Mouse (Mus musculus) forebrain, embryonic 14.5 days (tissue): ENCODE results near the gene Pkhd1. TPM values are rescaled to one million over a fixed set of nuclear protein-coding genes. Genes with fewer than 3 reads are reported as not detected.
A peak's percentile ranks its signal among the peaks of the same experiment; 100 is the strongest.
"Not testable (repeated sequence)": the region's sequence is repeated elsewhere in the genome, so short reads cannot be mapped to it uniquely, and the experiment has no call there.

Source experiments
- ATAC-seq: fragments of 200-750 bp; cut with Nextera tagmentation; 2 replicates; pipeline ENCODE4 v1.8.0; 2017; ENCODE audit warnings: mild to moderate bottlenecking, moderate library complexity
- DNase-seq: peaks from one replicate; pipeline ENCODE4 v3.0.0-alpha.2; 2015; ENCODE audit warnings: low spot score
- H3K27ac ChIP-seq: fragments of 300-500 bp; sonication (generic); 2 replicates; pipeline ENCODE4 v1.5.1; 2014; ENCODE audit warnings: low read depth, mild to moderate bottlenecking, control low read depth, low read length, moderate library complexity
- H3K27me3 ChIP-seq: fragments of 300-500 bp; sonication (generic); replicated peaks from 2 replicates; pipeline ENCODE4 v1.6.1; 2014; ENCODE audit warnings: low read length, control low read depth, mixed read lengths; ENCODE audit not compliant: control insufficient read depth, insufficient read depth
- H3K36me3 ChIP-seq: fragments of 300-500 bp; sonication (generic); 2 replicates; pipeline ENCODE4 v1.6.1; 2014; ENCODE audit warnings: low read length, control low read depth; ENCODE audit not compliant: control insufficient read depth, insufficient read depth
- H3K4me1 ChIP-seq: fragments of 300-500 bp; sonication (generic); 2 replicates; pipeline ENCODE4 v1.6.1; 2014; ENCODE audit warnings: antibody characterized with exemption, low read length, control low read depth; ENCODE audit not compliant: control insufficient read depth, insufficient read depth
- H3K4me2 ChIP-seq: fragments of 300-500 bp; sonication (generic); 2 replicates; pipeline ENCODE4 v1.6.1; 2014; ENCODE audit warnings: mild to moderate bottlenecking, control low read depth, low read length
- H3K4me3 ChIP-seq: fragments of 300-500 bp; sonication (generic); 2 replicates; pipeline ENCODE4 v1.5.1; 2014; ENCODE audit warnings: low read depth, low read length, control low read depth
- H3K9ac ChIP-seq: fragments of 300-500 bp; sonication (generic); 2 replicates; pipeline ENCODE4 v1.6.1; 2014; ENCODE audit warnings: mild to moderate bottlenecking, low read length, control low read depth, moderate library complexity
- H3K9me3 ChIP-seq: fragments of 300-500 bp; sonication (generic); replicated peaks from 2 replicates; pipeline ENCODE4 v1.6.1; 2016; ENCODE audit warnings: low read length, control low read depth, mixed read lengths; ENCODE audit not compliant: control insufficient read depth
- WGBS: fragments of 180-500 bp; shearing (Covaris S2); extraction: QIAGEN DNeasy Blood & Tissue Kit; methylation state at CpG from one replicate; pipeline ENCODE4 v1.1.7; 2014; 5-methylcytosine and 5-hydroxymethylcytosine counted together
- polyA plus RNA-seq: library from polyadenylated mRNA; unstranded; fragments of >200 nt; fragmentation: Nextera tagmentation; extraction: Ambion mirVana; gene quantifications from 2 replicates; pipeline ENCODE4 v1.2.1, GENCODE M21; 2014

Gene Pkhd1
- polyA plus RNA-seq, 1 experiment from 2014 or later: not detected

- 2% methylated on average over 25 of the region's 25 CpGs for WGBS
- Histone ChIP-seq H3K36me3 (no peaks in the 10 kb centered on the region), H3K27ac (peak overlapping the region; percentile 27; the same call in 1 of the 2 replicates)
These were observed 140.2 kb downstream of the Pkhd1 start for GRCm38 (mm10) chr1:20477561-20478265.

DNA sequence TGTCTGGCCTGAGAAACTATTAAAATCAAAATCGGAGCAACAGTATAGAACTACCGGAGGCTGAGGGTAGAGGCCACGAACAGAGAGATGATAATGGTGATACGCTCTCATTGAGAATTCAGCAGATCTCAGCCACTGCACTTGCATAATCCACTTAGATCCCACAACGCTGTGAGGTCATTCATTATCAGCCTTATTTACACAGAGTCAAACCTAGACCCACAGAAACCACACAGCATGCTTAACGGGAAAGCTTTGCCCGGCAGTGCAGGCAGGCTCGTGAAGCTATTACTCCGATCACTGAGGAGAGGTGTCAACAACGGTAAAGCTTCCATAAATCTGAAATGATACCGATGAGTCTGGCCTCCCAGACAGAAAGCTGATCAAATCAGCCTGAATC lies 147.1 kb downstream of the Pkhd1 start:
- H3K9me3 ChIP-seq: no peaks in the 10 kb centered on the region
- 76% methylated on average over 11 of the region's 11 CpGs for WGBS
- H3K27ac ChIP-seq: no peak overlapping the region
- DNase-seq (no peak), ATAC-seq (no peak)
- H3K27me3 ChIP-seq: no peaks in the 10 kb centered on the region
- H3K36me3 ChIP-seq: no peaks in the 10 kb centered on the region
- no peak overlapping the region for H3K4me2 ChIP-seq
- no peaks in the 10 kb centered on the region for H3K4me1 ChIP-seq
- no peak overlapping the region for H3K9ac ChIP-seq
- H3K4me3 ChIP-seq: no peak overlapping the region

More at GRCm38 (mm10) chr1:20477561-20478265, 140.2 kb downstream of the Pkhd1 start:
- peak; percentile 86 for ATAC-seq
- Histone ChIP-seq H3K27me3 (no peaks in the 10 kb centered on the region), H3K4me2 (peak overlapping the region; percentile 73), H3K9me3 (no peaks in the 10 kb centered on the region), H3K9ac (peak overlapping the region; percentile 68), H3K4me3 (peak overlapping the region; percentile 41), H3K4me1 (no peaks in the 10 kb centered on the region)
- DNase-seq: peak; percentile 49

GRCm38 (mm10) chr1:20470317-20470716 lies 147.5 kb downstream of the Pkhd1 start:
- WGBS: 74% methylated on average over 6 of the region's 6 CpGs
- H3K4me2 ChIP-seq: no peak overlapping the region
- H3K27me3 ChIP-seq: no peaks in the 10 kb centered on the region
- ATAC-seq (peak; percentile 72; the same call in 1 of the 2 replicates), DNase-seq (peak; percentile 30)
- no peaks in the 10 kb centered on the region for H3K4me1 ChIP-seq
- H3K9ac ChIP-seq: no peak overlapping the region
- no peaks in the 10 kb centered on the region for H3K9me3 ChIP-seq
- H3K36me3 ChIP-seq: no peaks in the 10 kb centered on the region
- H3K4me3 ChIP-seq: no peak overlapping the region
- H3K27ac ChIP-seq: no peak overlapping the region

- no peak overlapping the region for H3K9ac ChIP-seq
- 54% methylated on average over 4 of the region's 4 CpGs for WGBS
- no peaks in the 10 kb centered on the region for H3K27me3 ChIP-seq
- no peak overlapping the region for H3K27ac ChIP-seq
- no peak overlapping the region for H3K4me2 ChIP-seq
- no peaks in the 10 kb centered on the region for H3K4me1 ChIP-seq
- H3K4me3 ChIP-seq: no peak overlapping the region
- H3K36me3 ChIP-seq: no peaks in the 10 kb centered on the region
- DNase-seq: no peak
- ATAC-seq: no peak
- no peaks in the 10 kb centered on the region for H3K9me3 ChIP-seq
These were observed 151.4 kb downstream of the Pkhd1 start for GRCm38 (mm10) chr1:20466481-20466880.

- H3K4me2 ChIP-seq: no peak overlapping the region
- H3K4me3 ChIP-seq: no peak overlapping the region
- H3K36me3 ChIP-seq: no peaks in the 10 kb centered on the region
- no peak overlapping the region for H3K27ac ChIP-seq
- DNase-seq (no peak), ATAC-seq (no peak)
- H3K9me3 ChIP-seq: no peaks in the 10 kb centered on the region
- H3K4me1 ChIP-seq: no peaks in the 10 kb centered on the region
- H3K9ac ChIP-seq: no peak overlapping the region
- WGBS: 81% methylated on average over 1 of the region's 1 CpGs
- H3K27me3 ChIP-seq: no peaks in the 10 kb centered on the region
These were observed 163.2 kb downstream of the Pkhd1 start for GRCm38 (mm10) chr1:20454621-20455020.

GRCm38 (mm10) chr1:20450074-20450473 lies 167.8 kb downstream of the Pkhd1 start:
- H3K9ac ChIP-seq: no peak overlapping the region
- peak; percentile 82 for ATAC-seq
- H3K36me3 ChIP-seq: no peaks in the 10 kb centered on the region
- no peaks in the 10 kb centered on the region for H3K9me3 ChIP-seq
- WGBS: 16% methylated on average over 10 of the region's 10 CpGs
- H3K4me3 ChIP-seq: no peak overlapping the region
- no peak overlapping the region for H3K27ac ChIP-seq
- no peak overlapping the region for H3K4me2 ChIP-seq
- no peaks in the 10 kb centered on the region for H3K27me3 ChIP-seq
- DNase-seq: peak; percentile 75
- no peaks in the 10 kb centered on the region for H3K4me1 ChIP-seq

DNA sequence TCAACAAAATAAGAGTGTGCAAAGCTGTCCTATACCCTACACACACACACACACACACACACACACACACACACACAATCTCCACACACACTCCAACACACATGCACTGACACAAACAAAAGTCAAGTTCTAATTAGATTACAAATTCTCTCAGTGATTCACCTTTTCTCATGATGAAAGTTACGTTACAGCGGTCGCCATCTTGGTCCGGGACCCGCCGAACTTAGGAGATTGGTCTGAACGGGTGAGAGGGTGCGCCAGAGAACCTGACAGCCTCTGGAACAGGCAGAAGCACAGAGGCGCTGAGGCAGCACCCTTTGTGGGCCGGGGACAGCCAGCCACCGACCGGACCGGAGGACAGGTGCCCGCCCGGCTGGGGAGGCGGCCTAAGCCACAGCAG lies 185.8 kb downstream of the Pkhd1 start:
- not testable (repeated sequence) for H3K36me3 ChIP-seq, H3K9me3 ChIP-seq, DNase-seq, H3K4me1 ChIP-seq, H3K4me2 ChIP-seq, ATAC-seq, H3K4me3 ChIP-seq, H3K27ac ChIP-seq, H3K9ac ChIP-seq, H3K27me3 ChIP-seq
- 92% methylated on average over 16 of the region's 16 CpGs for WGBS

- no peaks in the 10 kb centered on the region for H3K27me3 ChIP-seq
- no peak for DNase-seq
- no peak overlapping the region for H3K4me2 ChIP-seq
- no peaks in the 10 kb centered on the region for H3K9me3 ChIP-seq
- H3K36me3 ChIP-seq: no peaks in the 10 kb centered on the region
- 66% methylated on average over 3 of the region's 3 CpGs for WGBS
- no peak overlapping the region for H3K27ac ChIP-seq
- H3K9ac ChIP-seq: no peak overlapping the region
- ATAC-seq: no peak
- no peaks in the 10 kb centered on the region for H3K4me1 ChIP-seq
- no peak overlapping the region for H3K4me3 ChIP-seq
These were observed 188.8 kb downstream of the Pkhd1 start for GRCm38 (mm10) chr1:20429056-20429394.

DNA sequence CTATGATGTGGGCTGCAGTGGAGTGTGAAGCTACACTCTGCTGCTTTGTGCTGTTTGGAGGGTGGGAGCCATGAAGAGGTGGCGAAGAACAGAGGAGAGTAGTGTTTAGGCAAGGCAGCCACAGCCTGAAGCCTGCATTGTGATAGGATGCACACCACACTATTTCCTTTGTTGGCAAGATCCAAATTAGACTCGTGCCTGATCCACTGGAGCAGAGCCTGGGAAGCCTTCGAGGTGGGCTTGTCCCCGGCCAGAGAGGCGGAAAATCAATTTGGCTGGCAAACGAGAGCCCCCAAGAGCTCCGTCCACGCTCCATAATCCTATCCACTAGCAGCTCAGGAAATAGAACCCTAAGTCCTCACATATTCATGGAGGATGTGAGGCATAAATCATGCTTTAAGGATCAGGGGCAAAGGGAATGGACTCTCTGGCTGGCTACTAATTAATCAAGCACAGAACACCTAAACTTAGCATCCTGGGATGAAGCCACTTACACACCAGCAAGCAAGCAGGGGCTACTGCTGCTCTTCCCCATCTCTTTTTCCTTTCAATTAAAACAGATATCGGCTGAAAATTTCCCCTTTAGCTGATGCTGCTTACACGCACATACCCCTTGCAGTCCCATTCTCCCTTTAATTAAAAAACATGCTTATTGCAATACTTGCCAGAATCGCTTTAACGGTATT lies 189.4 kb downstream of the Pkhd1 start:
- Histone ChIP-seq H3K4me1 (no peaks in the 10 kb centered on the region), H3K9me3 (no peaks in the 10 kb centered on the region), H3K36me3 (no peaks in the 10 kb centered on the region), H3K9ac (no peak overlapping the region; the same call in 1 of the 2 replicates), H3K27ac (no peak overlapping the region), H3K4me3 (no peak overlapping the region), H3K4me2 (peak overlapping the region; percentile 34), H3K27me3 (no peaks in the 10 kb centered on the region)
- WGBS: 19% methylated on average over 12 of the region's 12 CpGs
- peak; percentile 98 for ATAC-seq
- peak; percentile 71 for DNase-seq
